Mouse (Mus musculus) bone marrow, adult 2 months (tissue): Measurements from ENCODE around the gene Lce1f.

Source experiments
- CTCF ChIP-seq: fragments of 200-500 bp; IDR thresholded peaks from 2 replicates; pipeline ENCODE4 v1.5.1; 2011; ENCODE audit warnings: low read length, control low read depth; ENCODE audit not compliant: control insufficient read depth, insufficient read depth
- POLR2A ChIP-seq: fragments of 200-500 bp; IDR thresholded peaks from 2 replicates; pipeline ENCODE4 v1.6.1; 2011; ENCODE audit warnings: low read depth, mild to moderate bottlenecking, control low read depth, low read length, borderline replicate concordance; ENCODE audit not compliant: control insufficient read depth

DNA sequence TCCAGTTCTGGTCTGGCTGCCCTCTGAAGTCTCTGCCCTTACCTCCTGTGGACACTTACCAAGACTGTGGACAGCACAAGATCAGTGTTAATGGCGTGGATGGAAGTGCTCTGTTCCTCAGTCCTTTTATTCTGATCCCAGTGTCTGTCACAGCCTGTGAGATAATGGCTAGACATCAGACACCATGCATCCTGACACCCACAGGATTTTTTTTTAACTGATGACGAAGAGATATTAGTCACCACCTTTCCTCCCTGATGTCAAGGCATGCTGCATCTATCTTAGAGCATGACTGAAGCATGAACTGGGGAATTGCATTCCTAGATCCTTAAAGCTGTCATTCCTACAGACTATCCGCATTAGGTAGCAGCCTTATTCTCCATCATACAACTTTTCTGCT is at the start of gene Lce1f:
- TF ChIP-seq CTCF: no peak
- TF ChIP-seq POLR2A: no peak
